Mouse (Mus musculus) heart, embryonic 15.5 days (tissue): ENCODE measurements around the gene Il16. TPM values are rescaled to one million over a fixed set of nuclear protein-coding genes. Genes with fewer than 3 reads are reported as not detected.

ENCODE experiments used
- ATAC-seq: fragments of 200-750 bp; cut with Nextera tagmentation; replicated peaks from 2 replicates; pipeline ENCODE4 v1.8.0; 2017; ENCODE audit warnings: low read depth, moderate TSS enrichment; ENCODE audit not compliant: insufficient number of reproducible peaks, insufficient read depth, low FRiP score
- H3K27ac ChIP-seq: fragments of 300-500 bp; sonication (generic); 2 replicates; pipeline ENCODE4 v1.5.1; 2015; ENCODE audit warnings: mild to moderate bottlenecking, inconsistent platforms
- H3K27me3 ChIP-seq: fragments of 300-500 bp; sonication (generic); 2 replicates; pipeline ENCODE4 v1.6.1; 2015; ENCODE audit warnings: inconsistent platforms
- H3K36me3 ChIP-seq: fragments of 300-500 bp; sonication (generic); 2 replicates; pipeline ENCODE4 v1.6.1; 2015; ENCODE audit warnings: mild to moderate bottlenecking, inconsistent platforms
- H3K4me1 ChIP-seq: fragments of 300-500 bp; sonication (generic); replicated peaks from 2 replicates; pipeline ENCODE4 v1.6.1; 2015; ENCODE audit warnings: inconsistent platforms
- H3K4me2 ChIP-seq: fragments of 300-500 bp; sonication (generic); 2 replicates; pipeline ENCODE4 v1.6.1; 2015; ENCODE audit warnings: inconsistent platforms, mild to moderate bottlenecking, moderate library complexity
- H3K4me3 ChIP-seq: fragments of 300-500 bp; sonication (generic); 2 replicates; pipeline ENCODE4 v1.5.1; 2015; ENCODE audit warnings: mild to moderate bottlenecking, inconsistent platforms
- H3K9ac ChIP-seq: fragments of 300-500 bp; sonication (generic); 2 replicates; pipeline ENCODE4 v1.6.1; 2015; ENCODE audit warnings: mild to moderate bottlenecking, inconsistent platforms
- H3K9me3 ChIP-seq: fragments of 300-500 bp; sonication (generic); replicated peaks from 2 replicates; pipeline ENCODE4 v1.6.1; 2016; ENCODE audit warnings: inconsistent platforms
- WGBS: fragments of 180-500 bp; shearing (Covaris S2); methylation state at CpG from one replicate; pipeline ENCODE4 v1.1.7; 2015; ENCODE audit warnings: mixed read lengths; 5-methylcytosine and 5-hydroxymethylcytosine counted together
- polyA plus RNA-seq: library from polyadenylated mRNA; unstranded; fragments of >200 nt; fragmentation: Nextera tagmentation; extraction: Ambion mirVana; gene quantifications from 2 replicates; pipeline ENCODE4 v1.2.1, GENCODE M21; 2015

The Il16 gene
- polyA plus RNA-seq, 1 experiment from 2014 or later: 4.7 TPM

DNA sequence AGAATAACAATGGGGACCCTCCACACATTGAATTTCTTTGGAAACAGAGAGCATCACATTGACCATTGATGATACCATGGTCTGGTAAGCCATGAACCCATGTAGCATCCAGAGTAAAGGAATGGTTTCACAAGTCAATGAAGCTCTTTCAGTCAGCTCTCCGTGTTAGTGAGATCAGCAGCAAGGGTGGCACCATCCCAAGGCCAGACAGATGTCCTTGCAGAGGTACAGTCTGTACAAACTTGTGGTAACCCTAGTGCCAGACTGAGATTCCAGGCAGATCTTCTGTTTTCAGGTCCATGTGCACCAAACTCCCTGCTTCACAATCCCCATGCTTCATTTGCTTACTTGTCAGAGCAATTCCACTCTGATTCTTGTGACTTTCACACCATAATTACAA, 121.5 kb downstream of the Il16 start:
- H3K9me3 ChIP-seq: no peaks in the 10 kb centered on the region
- H3K4me1 ChIP-seq: no peaks in the 10 kb centered on the region
- 74% methylated on average over 1 of the region's 1 CpGs for WGBS
- H3K9ac ChIP-seq: no peak overlapping the region
- no peak overlapping the region for H3K4me3 ChIP-seq
- no peak for ATAC-seq
- H3K36me3 ChIP-seq: no peaks in the 10 kb centered on the region
- no peak overlapping the region for H3K4me2 ChIP-seq
- H3K27ac ChIP-seq: no peak overlapping the region
- no peaks in the 10 kb centered on the region for H3K27me3 ChIP-seq

DNA sequence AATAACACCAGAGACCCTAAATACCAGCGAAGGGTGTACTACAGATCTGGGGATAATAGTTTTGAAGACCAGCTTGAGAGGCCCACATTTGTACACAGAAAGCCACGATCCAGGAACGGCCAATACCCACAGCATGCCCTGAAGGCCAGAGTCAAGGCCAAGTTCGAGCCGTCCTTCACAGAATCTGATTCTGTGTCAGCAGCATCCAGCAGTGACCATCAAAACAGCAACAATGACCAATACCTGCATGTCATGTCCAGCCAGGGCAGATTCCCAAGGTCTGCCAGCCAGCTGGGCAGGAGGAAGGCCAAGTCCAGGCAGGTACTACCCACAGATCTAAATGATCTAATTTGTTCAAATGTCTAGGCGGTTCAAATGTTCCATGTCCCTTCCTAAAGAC, 122.9 kb downstream of the Il16 start:
- Histone ChIP-seq H3K27me3 (no peaks in the 10 kb centered on the region), H3K4me1 (no peaks in the 10 kb centered on the region), H3K4me2 (no peak overlapping the region), H3K9ac (no peak overlapping the region), H3K9me3 (no peaks in the 10 kb centered on the region), H3K4me3 (no peak overlapping the region), H3K27ac (no peak overlapping the region), H3K36me3 (no peaks in the 10 kb centered on the region)
- no peak for ATAC-seq
- 87% methylated on average over 6 of the region's 6 CpGs for WGBS

DNA sequence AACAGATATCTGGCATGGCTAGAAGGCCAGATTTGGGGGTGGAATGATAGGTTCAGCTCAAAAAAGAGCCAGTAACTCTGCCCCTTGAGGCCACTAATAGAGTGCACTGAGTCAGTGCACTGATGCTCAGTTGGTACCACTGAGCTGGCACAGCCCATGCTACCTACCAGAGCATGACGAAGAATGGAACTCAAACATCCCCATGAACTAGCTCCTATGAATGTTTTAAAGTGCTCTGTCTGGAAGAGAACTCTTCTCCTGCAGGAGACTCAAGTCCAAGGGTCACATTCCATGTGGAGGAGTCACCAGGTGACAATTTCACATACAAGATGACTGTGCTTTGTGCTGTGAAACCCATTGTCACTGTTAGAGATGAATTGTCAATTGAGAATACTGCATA, 126.8 kb downstream of the Il16 start:
- H3K4me3 ChIP-seq: no peak overlapping the region
- no peak for ATAC-seq
- no peaks in the 10 kb centered on the region for H3K4me1 ChIP-seq
- H3K4me2 ChIP-seq: no peak overlapping the region
- 89% methylated on average over 1 of the region's 1 CpGs for WGBS
- no peak overlapping the region for H3K27ac ChIP-seq
- H3K27me3 ChIP-seq: no peaks in the 10 kb centered on the region
- H3K9ac ChIP-seq: no peak overlapping the region
- no peaks in the 10 kb centered on the region for H3K36me3 ChIP-seq
- no peaks in the 10 kb centered on the region for H3K9me3 ChIP-seq

DNA sequence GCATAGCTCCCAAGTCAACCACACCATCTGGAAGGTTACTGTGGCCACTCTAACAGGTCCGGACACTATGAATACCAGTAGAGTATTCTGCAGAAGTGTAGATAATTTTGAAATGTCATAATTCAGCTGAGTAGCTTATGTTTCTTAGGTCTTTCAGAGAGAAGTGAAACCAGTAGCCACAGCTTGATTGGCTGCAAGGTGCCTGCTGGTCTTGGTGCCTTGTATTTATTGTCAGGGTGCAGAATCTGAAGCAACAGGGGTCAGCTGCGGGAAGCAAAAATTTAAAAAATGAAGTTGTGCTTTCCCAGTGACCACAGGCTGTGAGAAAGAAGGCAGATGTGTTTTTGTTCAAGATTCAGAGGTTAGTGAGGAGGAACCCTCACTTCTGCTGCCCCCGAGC, 129.3 kb downstream of the Il16 start:
- no peaks in the 10 kb centered on the region for H3K4me1 ChIP-seq
- no peak for ATAC-seq
- H3K27me3 ChIP-seq: no peaks in the 10 kb centered on the region
- H3K4me2 ChIP-seq: no peak overlapping the region
- no peak overlapping the region for H3K9ac ChIP-seq
- no peaks in the 10 kb centered on the region for H3K9me3 ChIP-seq
- no peaks in the 10 kb centered on the region for H3K36me3 ChIP-seq
- no peak overlapping the region for H3K27ac ChIP-seq
- H3K4me3 ChIP-seq: no peak overlapping the region
- 86% methylated on average over 3 of the region's 3 CpGs for WGBS

DNA sequence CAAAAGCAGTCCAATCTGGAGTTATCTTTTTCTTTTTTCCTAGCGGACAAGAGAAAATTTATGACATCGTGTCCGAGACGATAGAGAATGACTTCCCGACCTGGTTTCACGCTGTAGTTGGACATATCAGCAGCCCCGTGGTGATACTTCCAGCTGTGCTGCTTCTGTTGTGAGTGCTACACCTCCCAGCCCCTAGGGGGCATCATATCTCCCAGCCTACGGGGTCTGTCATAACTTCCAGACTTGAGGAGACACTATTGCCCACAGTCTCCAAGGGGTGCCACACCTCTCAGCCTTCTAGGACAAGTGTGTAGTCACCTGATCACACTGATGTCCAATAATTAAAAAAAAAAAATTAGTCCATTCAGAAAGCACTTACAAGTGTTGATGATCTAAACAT, 129.7 kb downstream of the Il16 start:
- Histone ChIP-seq H3K27me3 (no peaks in the 10 kb centered on the region), H3K4me2 (no peak overlapping the region), H3K9me3 (no peaks in the 10 kb centered on the region), H3K9ac (no peak overlapping the region), H3K36me3 (no peaks in the 10 kb centered on the region), H3K4me1 (no peaks in the 10 kb centered on the region), H3K4me3 (no peak overlapping the region), H3K27ac (no peak overlapping the region)
- WGBS: 82% methylated on average over 8 of the region's 8 CpGs
- ATAC-seq: no peak

DNA sequence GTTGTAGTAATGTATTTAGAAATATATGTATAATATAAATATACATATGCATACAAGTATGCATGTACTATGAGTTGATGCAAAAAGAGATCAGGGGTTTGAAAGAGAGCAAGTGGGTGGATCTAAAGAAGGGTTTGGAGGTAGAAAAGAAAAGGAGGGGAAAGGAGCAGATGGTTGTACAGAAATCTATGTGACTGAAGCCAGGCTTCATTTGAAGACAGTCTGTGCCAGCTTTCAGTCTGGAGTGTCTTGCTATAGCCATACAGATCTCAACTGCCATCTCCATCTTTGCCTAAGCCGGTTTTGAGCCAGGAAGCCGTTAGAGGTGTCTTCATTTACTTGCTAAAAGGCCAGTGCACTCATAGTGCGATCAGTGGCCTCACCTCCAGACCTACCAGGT, 130.3 kb downstream of the Il16 start:
- no peaks in the 10 kb centered on the region for H3K4me1 ChIP-seq
- 93% methylated on average over 3 of the region's 3 CpGs for WGBS
- no peak overlapping the region for H3K9ac ChIP-seq
- H3K4me2 ChIP-seq: no peak overlapping the region
- no peaks in the 10 kb centered on the region for H3K9me3 ChIP-seq
- no peak overlapping the region for H3K27ac ChIP-seq
- no peaks in the 10 kb centered on the region for H3K36me3 ChIP-seq
- H3K27me3 ChIP-seq: no peaks in the 10 kb centered on the region
- H3K4me3 ChIP-seq: no peak overlapping the region
- no peak for ATAC-seq

DNA sequence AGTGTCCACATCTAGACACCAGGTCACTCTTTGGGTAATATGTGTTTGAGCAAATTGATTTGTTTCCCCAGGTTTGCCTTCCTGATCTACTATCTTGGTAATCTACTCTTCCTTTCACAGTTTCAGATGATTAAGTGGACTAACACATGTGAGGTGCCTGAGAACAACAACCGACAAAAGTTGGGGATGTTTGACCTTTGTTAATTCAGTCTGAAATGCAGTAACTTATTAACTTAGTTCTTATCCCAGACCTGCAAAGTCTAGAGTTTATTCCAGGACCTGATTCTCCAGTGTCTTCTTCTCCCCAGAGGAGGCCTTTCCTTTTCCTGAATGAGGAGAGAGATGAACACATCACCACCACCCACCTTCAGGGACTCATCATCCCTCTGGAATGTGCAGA, 133.6 kb downstream of the Il16 start:
- Histone ChIP-seq H3K4me1 (no peaks in the 10 kb centered on the region), H3K27me3 (no peaks in the 10 kb centered on the region), H3K27ac (no peak overlapping the region), H3K36me3 (no peaks in the 10 kb centered on the region), H3K4me3 (no peak overlapping the region), H3K4me2 (no peak overlapping the region), H3K9me3 (no peaks in the 10 kb centered on the region), H3K9ac (no peak overlapping the region)
- WGBS: 87% methylated on average over 1 of the region's 1 CpGs
- ATAC-seq: no peak

DNA sequence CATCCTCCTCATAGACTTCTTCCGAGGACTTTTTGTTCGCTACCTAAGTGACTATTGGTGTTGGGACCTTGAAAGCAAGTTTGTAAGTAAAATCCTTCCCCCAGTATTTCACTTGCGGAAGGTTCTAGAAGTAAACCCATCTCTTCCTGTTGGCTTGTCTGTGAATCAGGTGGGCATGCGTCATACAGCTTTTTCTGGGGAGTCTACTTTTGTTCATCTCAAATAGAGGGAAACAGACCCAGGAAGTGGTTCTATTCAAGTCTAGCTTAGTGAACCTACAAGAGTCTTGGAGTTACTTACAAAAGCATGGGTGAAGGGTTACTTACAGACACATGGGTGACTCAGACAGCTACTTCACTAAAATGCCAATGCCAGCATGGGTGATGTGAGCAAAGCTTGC, 135.6 kb downstream of the Il16 start:
- ATAC-seq: no peak
- 89% methylated on average over 4 of the region's 4 CpGs for WGBS

DNA sequence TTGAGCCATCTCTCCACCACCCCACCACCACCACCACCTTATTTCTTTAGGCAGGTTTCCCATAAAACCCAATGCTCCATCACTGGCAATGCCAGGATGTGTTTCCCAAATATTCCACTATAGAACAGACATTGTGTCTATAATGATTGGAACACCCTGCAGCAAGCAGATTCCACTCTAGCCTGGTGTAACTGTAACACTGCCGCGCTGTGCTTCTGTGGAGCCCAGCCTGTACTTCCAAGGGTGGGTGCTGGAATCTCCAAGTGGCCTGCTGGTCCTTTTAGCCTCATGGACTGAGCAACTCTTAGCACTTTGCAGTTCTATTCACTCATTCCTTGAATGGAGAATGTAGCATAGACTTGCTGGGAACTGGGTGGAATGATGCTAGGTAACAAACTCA, 138.7 kb downstream of the Il16 start:
- Histone ChIP-seq H3K9ac (no peak overlapping the region), H3K27me3 (no peaks in the 10 kb centered on the region), H3K4me2 (no peak overlapping the region), H3K27ac (no peak overlapping the region), H3K4me1 (no peaks in the 10 kb centered on the region), H3K9me3 (no peaks in the 10 kb centered on the region), H3K4me3 (no peak overlapping the region), H3K36me3 (no peaks in the 10 kb centered on the region)
- no peak for ATAC-seq
- 86% methylated on average over 2 of the region's 2 CpGs for WGBS

More for the DNA sequence above, 135.6 kb downstream of the Il16 start:
- H3K27me3 ChIP-seq: no peaks in the 10 kb centered on the region
- H3K27ac ChIP-seq: no peak overlapping the region
- H3K9me3 ChIP-seq: no peaks in the 10 kb centered on the region
- no peak overlapping the region for H3K4me3 ChIP-seq
- H3K4me2 ChIP-seq: no peak overlapping the region
- H3K9ac ChIP-seq: no peak overlapping the region
- H3K4me1 ChIP-seq: no peaks in the 10 kb centered on the region
- no peaks in the 10 kb centered on the region for H3K36me3 ChIP-seq

DNA sequence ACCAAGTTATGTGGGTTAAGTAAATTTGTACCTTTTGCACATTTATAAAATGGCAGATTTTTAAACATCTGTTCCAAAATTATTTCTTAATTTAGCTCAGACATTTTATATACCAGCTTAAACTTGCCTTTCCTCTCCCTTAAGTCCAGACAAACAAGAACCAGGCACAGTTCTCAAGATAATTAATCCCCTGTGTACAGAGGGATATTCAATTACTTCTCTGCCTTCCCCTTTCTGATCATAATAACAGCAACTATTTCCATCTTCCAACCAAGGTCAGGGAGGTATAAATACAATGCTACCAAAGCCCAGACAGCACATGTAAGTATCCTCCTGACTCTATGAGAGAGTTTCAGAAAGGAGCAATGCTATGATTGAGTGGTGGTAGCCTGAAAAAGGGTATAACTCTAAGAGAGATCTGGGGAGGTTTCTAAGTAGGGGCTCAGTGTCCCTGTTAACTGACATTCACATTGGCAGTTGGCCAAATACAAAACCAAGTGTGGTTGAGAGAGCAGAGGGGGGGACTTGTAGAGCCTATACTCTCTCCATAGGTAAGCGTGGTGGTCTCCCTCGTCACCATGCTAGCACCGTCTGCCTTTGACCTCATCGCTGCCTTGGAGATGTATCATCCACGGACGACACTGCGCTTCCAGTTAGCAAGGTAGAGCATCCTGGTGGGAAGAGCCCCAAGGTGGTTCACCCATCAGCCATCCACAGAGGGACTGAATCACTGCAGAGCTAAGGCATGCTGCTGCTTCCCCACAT, 141.2 kb downstream of the Il16 start:
- H3K27me3 ChIP-seq: no peaks in the 10 kb centered on the region
- no peaks in the 10 kb centered on the region for H3K36me3 ChIP-seq
- H3K9ac ChIP-seq: no peak overlapping the region
- H3K27ac ChIP-seq: no peak overlapping the region
- WGBS: 92% methylated on average over 7 of the region's 7 CpGs
- H3K4me2 ChIP-seq: no peak overlapping the region
- H3K4me1 ChIP-seq: no peaks in the 10 kb centered on the region
- no peak overlapping the region for H3K4me3 ChIP-seq
- no peaks in the 10 kb centered on the region for H3K9me3 ChIP-seq
- ATAC-seq: no peak

DNA sequence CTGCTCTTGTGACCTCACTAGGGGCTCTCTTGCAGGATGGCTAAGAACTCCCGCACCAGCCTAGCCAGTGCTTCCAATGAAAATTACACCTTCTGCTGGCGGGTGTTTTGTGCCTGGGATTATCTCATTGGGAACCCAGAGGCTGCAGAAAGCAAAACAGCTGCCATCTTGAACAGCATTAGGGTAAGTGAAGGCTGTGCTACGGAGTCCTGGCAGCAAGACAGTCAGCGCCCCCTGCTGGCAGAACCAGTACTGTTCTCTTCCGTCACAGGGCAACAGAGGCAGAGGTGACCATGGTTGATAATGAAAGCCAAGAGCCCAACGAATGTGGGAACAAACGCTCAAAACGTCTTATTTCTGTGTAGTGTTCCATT, 145.6 kb downstream of the Il16 start:
- Histone ChIP-seq H3K4me1 (no peaks in the 10 kb centered on the region), H3K27me3 (no peaks in the 10 kb centered on the region), H3K4me2 (no peak overlapping the region), H3K36me3 (no peaks in the 10 kb centered on the region), H3K4me3 (no peak overlapping the region), H3K9me3 (no peaks in the 10 kb centered on the region), H3K27ac (no peak overlapping the region), H3K9ac (no peak overlapping the region)
- WGBS: 61% methylated on average over 8 of the region's 8 CpGs
- no peak for ATAC-seq
